Mouse (Mus musculus) forebrain, embryonic 10.5 days (tissue): ENCODE measurements at regions not wholly inside any gene's neighbourhood (a gene's known extent, or its start where the extent isn't known, plus 50 kb on each side); places are given as distances from the start of the nearest gene placed in this dataset.

Source experiments
- DNase-seq: peaks from one replicate; pipeline ENCODE4 v3.0.0-alpha.2; 2017; ENCODE audit warnings: low spot score; ENCODE audit errors: extremely low spot score
- H3K27ac ChIP-seq: fragments of 300-500 bp; sonication (generic); 2 replicates; pipeline ENCODE4 v1.5.1; 2016; ENCODE audit warnings: mild to moderate bottlenecking
- H3K27me3 ChIP-seq: fragments of 300-500 bp; sonication (generic); 2 replicates; pipeline ENCODE4 v1.6.1; 2016; ENCODE audit warnings: mild to moderate bottlenecking; ENCODE audit not compliant: poor library complexity, severe bottlenecking
- H3K36me3 ChIP-seq: fragments of 300-500 bp; sonication (generic); replicated peaks from 2 replicates; pipeline ENCODE4 v1.6.1; 2016; ENCODE audit warnings: mild to moderate bottlenecking, moderate library complexity
- H3K4me1 ChIP-seq: fragments of 300-500 bp; sonication (generic); 2 replicates; pipeline ENCODE4 v1.6.1; 2016
- H3K4me3 ChIP-seq: fragments of 300-500 bp; sonication (generic); 2 replicates; pipeline ENCODE4 v1.5.1; 2016; ENCODE audit warnings: mild to moderate bottlenecking, moderate library complexity
- H3K9me3 ChIP-seq: fragments of 300-500 bp; sonication (generic); 2 replicates; pipeline ENCODE4 v1.6.1; 2016; ENCODE audit warnings: mild to moderate bottlenecking, moderate library complexity
- WGBS: fragments of 180-500 bp; shearing (Covaris S2); methylation state at CpG from one replicate; pipeline ENCODE4 v1.1.7; 2016; 5-methylcytosine and 5-hydroxymethylcytosine counted together

GRCm38 (mm10) chr5:54356105-54356504 lies 357.8 kb downstream of the Stim2 start:
- Histone ChIP-seq H3K36me3 (no peaks in the 10 kb centered on the region), H3K27ac (no peak overlapping the region), H3K27me3 (no peaks in the 10 kb centered on the region), H3K4me3 (no peak overlapping the region), H3K9me3 (no peaks in the 10 kb centered on the region), H3K4me1 (no peaks in the 10 kb centered on the region)
- 89% methylated on average over 4 of the region's 4 CpGs for WGBS
- no peak for DNase-seq

- no peaks in the 10 kb centered on the region for H3K4me1 ChIP-seq
- 80% methylated on average over 4 of the region's 4 CpGs for WGBS
- no peaks in the 10 kb centered on the region for H3K36me3 ChIP-seq
- DNase-seq: no peak
- no peak overlapping the region for H3K27ac ChIP-seq
- H3K9me3 ChIP-seq: no peaks in the 10 kb centered on the region
- no peak overlapping the region for H3K4me3 ChIP-seq
- H3K27me3 ChIP-seq: no peaks in the 10 kb centered on the region
Observed at GRCm38 (mm10) chr5:54357501-54357900, 359.2 kb downstream of the Stim2 start.

- H3K27me3 ChIP-seq: no peaks in the 10 kb centered on the region
- no peak overlapping the region for H3K4me3 ChIP-seq
- H3K9me3 ChIP-seq: no peaks in the 10 kb centered on the region
- H3K36me3 ChIP-seq: no peaks in the 10 kb centered on the region
- 85% methylated on average over 2 of the region's 2 CpGs for WGBS
- no peak for DNase-seq
- H3K27ac ChIP-seq: no peak overlapping the region
- H3K4me1 ChIP-seq: no peaks in the 10 kb centered on the region
Observed at GRCm38 (mm10) chr5:54358221-54358620, 359.9 kb downstream of the Stim2 start.
